Mouse (Mus musculus) testis, adult 2 months (tissue): ENCODE results near the gene Il10rb. TPM values are rescaled to one million over a fixed set of nuclear protein-coding genes. Genes with fewer than 3 reads are reported as not detected.
A peak's percentile ranks its signal among the peaks of the same experiment; 100 is the strongest.

Experiments used
- H3K27ac ChIP-seq: fragments of 200-500 bp; 2 replicates; pipeline ENCODE4 v1.5.1; 2012; ENCODE audit warnings: low read depth, low read length; ENCODE audit not compliant: control insufficient read depth, insufficient read depth
- H3K27me3 ChIP-seq: fragments of 200-500 bp; 2 replicates; pipeline ENCODE4 v1.6.1; 2012; ENCODE audit warnings: mild to moderate bottlenecking, low read length, moderate library complexity; ENCODE audit not compliant: control insufficient read depth, insufficient read depth
- H3K36me3 ChIP-seq: fragments of 200-500 bp; 2 replicates; pipeline ENCODE4 v1.6.1; 2012; ENCODE audit warnings: mild to moderate bottlenecking, low read length; ENCODE audit not compliant: control insufficient read depth, insufficient read depth
- H3K4me1 ChIP-seq: fragments of 200-500 bp; 2 replicates; pipeline ENCODE4 v1.6.1; 2012; ENCODE audit warnings: low read length; ENCODE audit not compliant: control insufficient read depth, insufficient read depth
- H3K4me3 ChIP-seq: fragments of 200-500 bp; 2 replicates; pipeline ENCODE4 v1.5.1; 2012; ENCODE audit warnings: low read depth, mild to moderate bottlenecking, low read length, moderate library complexity, mixed read lengths; ENCODE audit not compliant: control insufficient read depth
- CTCF ChIP-seq: fragments of 200-500 bp; IDR thresholded peaks from 2 replicates; pipeline ENCODE4 v1.5.1; 2012; ENCODE audit warnings: low read depth, mild to moderate bottlenecking, inconsistent platforms, low read length, moderate library complexity; ENCODE audit not compliant: control insufficient read depth, insufficient read depth, insufficient replicate concordance
- POLR2A ChIP-seq: fragments of 200-500 bp; IDR thresholded peaks from 2 replicates; pipeline ENCODE4 v1.6.1; 2012; ENCODE audit warnings: low read depth, mild to moderate bottlenecking, inconsistent platforms, low read length, moderate library complexity; ENCODE audit not compliant: control insufficient read depth
- polyA plus RNA-seq: library from polyadenylated mRNA; depleted of rRNA; stranded (reverse); fragments of >200 nt; gene quantifications from 2 replicates; pipeline ENCODE4 v1.2.3, GENCODE M21; 2012

Il10rb gene
- polyA plus RNA-seq, 1 experiment, result 7.2 TPM

GRCm38 (mm10) chr16:91425816-91426215, 19.9 kb downstream of the Il10rb start:
- no peaks in the 10 kb centered on the region for H3K27me3 ChIP-seq
- H3K4me1 ChIP-seq, result no peaks in the 10 kb centered on the region
- TF ChIP-seq POLR2A (no peak), CTCF (no peak)
- no peaks in the 10 kb centered on the region for H3K36me3 ChIP-seq
- no peak overlapping the region for H3K4me3 ChIP-seq
- no peak overlapping the region for H3K27ac ChIP-seq

- H3K4me3 ChIP-seq, result no peak overlapping the region
- no peaks in the 10 kb centered on the region for H3K27me3 ChIP-seq
- TF ChIP-seq CTCF (no peak), POLR2A (no peak)
- H3K4me1 ChIP-seq, result no peaks in the 10 kb centered on the region
- no peaks in the 10 kb centered on the region for H3K36me3 ChIP-seq
- H3K27ac ChIP-seq, result no peak overlapping the region
These were observed 20.6 kb downstream of the Il10rb start for GRCm38 (mm10) chr16:91426586-91426985.

- Histone ChIP-seq H3K36me3 (no peaks in the 10 kb centered on the region), H3K4me3 (no peak overlapping the region), H3K4me1 (no peaks in the 10 kb centered on the region), H3K27me3 (no peaks in the 10 kb centered on the region), H3K27ac (peak overlapping the region; percentile 46)
- TF ChIP-seq CTCF, result no peak
- no peak for TF ChIP-seq POLR2A
These were observed 21.5 kb downstream of the Il10rb start for GRCm38 (mm10) chr16:91427461-91427860.

- H3K27ac ChIP-seq, result peak overlapping the region; percentile 7; the same call in 1 of the 2 replicates
- H3K27me3 ChIP-seq, result no peaks in the 10 kb centered on the region
- H3K4me3 ChIP-seq, result no peak overlapping the region
- H3K4me1 ChIP-seq, result no peaks in the 10 kb centered on the region
- TF ChIP-seq POLR2A (no peak), CTCF (no peak)
- H3K36me3 ChIP-seq, result no peaks in the 10 kb centered on the region
These were observed 22.4 kb downstream of the Il10rb start for GRCm38 (mm10) chr16:91428259-91428865.

- Histone ChIP-seq H3K27me3 (no peaks in the 10 kb centered on the region), H3K27ac (no peak overlapping the region), H3K36me3 (no peaks in the 10 kb centered on the region), H3K4me1 (no peaks in the 10 kb centered on the region), H3K4me3 (no peak overlapping the region)
- TF ChIP-seq CTCF (no peak), POLR2A (no peak)
These were observed 26.9 kb downstream of the Il10rb start for GRCm38 (mm10) chr16:91432720-91433328.

- no peaks in the 10 kb centered on the region for H3K36me3 ChIP-seq
- no peak for TF ChIP-seq CTCF
- no peak for TF ChIP-seq POLR2A
- no peaks in the 10 kb centered on the region for H3K4me1 ChIP-seq
- no peak overlapping the region for H3K27ac ChIP-seq
- no peaks in the 10 kb centered on the region for H3K27me3 ChIP-seq
- no peak overlapping the region for H3K4me3 ChIP-seq
These were observed 27.5 kb downstream of the Il10rb start for GRCm38 (mm10) chr16:91433329-91433933.

GRCm38 (mm10) chr16:91434119-91434518, 28.2 kb downstream of the Il10rb start:
- Histone ChIP-seq H3K4me1 (no peaks in the 10 kb centered on the region), H3K4me3 (no peak overlapping the region), H3K36me3 (no peaks in the 10 kb centered on the region), H3K27ac (no peak overlapping the region), H3K27me3 (no peaks in the 10 kb centered on the region)
- TF ChIP-seq CTCF (no peak), POLR2A (no peak)
